Mouse (Mus musculus): ENCODE measurements around the gene Ccdc86.
A peak's percentile ranks its signal among the peaks of the same experiment; 100 is the strongest.

GRCm38 (mm10) chr19:10940097-10940800 is 8.8 kb downstream of the Ccdc86 start:
- peak; percentile 88 for TF ChIP-seq CTCF (conservative IDR thresholded peaks at IDR 0.05; ENCODE audit: insufficient read depth, insufficient read length, low read depth, low read length)
- TF ChIP-seq POLR2A (IDR thresholded peaks at IDR 0.05; ENCODE audit: low read depth, low read length): no peak
